Mouse (Mus musculus): ENCODE measurements around the gene I830077J02Rik.

The I830077J02Rik gene

GRCm38 (mm10) chr3:105932240-105933071 is at the start of gene I830077J02Rik:
I830077J02Rik (minus strand) TSS chr3:105932664.
- in situ Hi-C loops (cut with MboI; ENCODE audit: low sequenced_read_pairs) = no loop called here

GRCm38 (mm10) chr3:105974174-105974573 is 41.7 kb upstream of the I830077J02Rik start:
- in situ Hi-C loops (cut with MboI; ENCODE audit: low sequenced_read_pairs) = no loop called here

- in situ Hi-C loops (cut with MboI; ENCODE audit: low sequenced_read_pairs) = no loop called here
Observed at GRCm38 (mm10) chr3:105973411-105973810, 40.9 kb upstream of the I830077J02Rik start, which contains the start of gene Ovgp1. Ovgp1 (plus strand) TSS chr3:105973711.

- in situ Hi-C loops (cut with MboI; ENCODE audit: low sequenced_read_pairs) = no loop called here
Observed at GRCm38 (mm10) chr3:105971831-105972446, 39.5 kb upstream of the I830077J02Rik start.

GRCm38 (mm10) chr3:105960700-105961099 is 28.2 kb upstream of the I830077J02Rik start:
- in situ Hi-C loops (cut with MboI; ENCODE audit: low sequenced_read_pairs) = no loop called here

GRCm38 (mm10) chr3:105959999-105960398 is 27.5 kb upstream of the I830077J02Rik start, which contains the start of gene Atp5f1:
Atp5f1 (minus strand) TSS chr3:105960099.
- in situ Hi-C loops (cut with MboI; ENCODE audit: low sequenced_read_pairs) = no loop called here

- in situ Hi-C loops (cut with MboI; ENCODE audit: low sequenced_read_pairs) = no loop called here
Observed at GRCm38 (mm10) chr3:105959585-105959984, 27.1 kb upstream of the I830077J02Rik start.

GRCm38 (mm10) chr3:105958974-105959580 is 26.6 kb upstream of the I830077J02Rik start, which contains the start of gene Wdr77:
Wdr77 (plus strand) TSS chr3:105959369.
- in situ Hi-C loops (cut with MboI; ENCODE audit: low sequenced_read_pairs) = no loop called here

- in situ Hi-C loops (cut with MboI; ENCODE audit: low sequenced_read_pairs) = no loop called here
Observed at GRCm38 (mm10) chr3:105958204-105958603, 25.7 kb upstream of the I830077J02Rik start.

GRCm38 (mm10) chr3:105957235-105957634 is 24.8 kb upstream of the I830077J02Rik start:
- in situ Hi-C loops (cut with MboI; ENCODE audit: low sequenced_read_pairs) = no loop called here

- in situ Hi-C loops (cut with MboI; ENCODE audit: low sequenced_read_pairs) = no loop called here
Observed at GRCm38 (mm10) chr3:105951348-105951747, 18.9 kb upstream of the I830077J02Rik start.

GRCm38 (mm10) chr3:105936111-105936510 is 3.6 kb upstream of the I830077J02Rik start:
- in situ Hi-C loops (cut with MboI; ENCODE audit: low sequenced_read_pairs) = no loop called here

GRCm38 (mm10) chr3:105935033-105935432 is 2.6 kb upstream of the I830077J02Rik start:
- in situ Hi-C loops (cut with MboI; ENCODE audit: low sequenced_read_pairs) = no loop called here

GRCm38 (mm10) chr3:105933926-105934325 is 1.5 kb upstream of the I830077J02Rik start:
- in situ Hi-C loops (cut with MboI; ENCODE audit: low sequenced_read_pairs) = no loop called here

- in situ Hi-C loops (cut with MboI; ENCODE audit: low sequenced_read_pairs) = no loop called here
Observed at GRCm38 (mm10) chr3:105931095-105931494, 1.4 kb downstream of the I830077J02Rik start.

- in situ Hi-C loops (cut with MboI; ENCODE audit: low sequenced_read_pairs) = no loop called here
Observed at GRCm38 (mm10) chr3:105929821-105930220, 2.6 kb downstream of the I830077J02Rik start.

- in situ Hi-C loops (cut with MboI; ENCODE audit: low sequenced_read_pairs) = no loop called here
Observed at GRCm38 (mm10) chr3:105928781-105929180, 3.7 kb downstream of the I830077J02Rik start.

GRCm38 (mm10) chr3:105928195-105928569 is 4.3 kb downstream of the I830077J02Rik start:
- in situ Hi-C loops (cut with MboI; ENCODE audit: low sequenced_read_pairs) = no loop called here

- in situ Hi-C loops (cut with MboI; ENCODE audit: low sequenced_read_pairs) = no loop called here
Observed at GRCm38 (mm10) chr3:105927561-105928194, 4.8 kb downstream of the I830077J02Rik start.

GRCm38 (mm10) chr3:105924616-105925015 is 7.8 kb downstream of the I830077J02Rik start:
- in situ Hi-C loops (cut with MboI; ENCODE audit: low sequenced_read_pairs) = no loop called here

GRCm38 (mm10) chr3:105921959-105922358 is 10.5 kb downstream of the I830077J02Rik start:
- in situ Hi-C loops (cut with MboI; ENCODE audit: low sequenced_read_pairs) = no loop called here

All from CH12F3 (cell line).